Mouse (Mus musculus): ENCODE data around the gene Ncoa4.
"Not testable (repeated sequence)": the region's sequence is repeated elsewhere in the genome, so short reads cannot be mapped to it uniquely, and the experiment has no call there.

Ncoa4 gene

GRCm38 (mm10) chr14:32160563-32160962 lies 898 bp downstream of the Ncoa4 start:
- DNase-seq (ENCODE audit: low spot score): peak; percentile 17

- no peak for DNase-seq (ENCODE audit: low spot score)
Measured at GRCm38 (mm10) chr14:32161090-32161885, 1.6 kb downstream of the Ncoa4 start.

- no peak for DNase-seq (ENCODE audit: low spot score)
Measured at GRCm38 (mm10) chr14:32162231-32162630, 2.6 kb downstream of the Ncoa4 start.

- DNase-seq (ENCODE audit: low spot score): peak; percentile 22
Measured at GRCm38 (mm10) chr14:32163203-32163888, 3.7 kb downstream of the Ncoa4 start.

DNA sequence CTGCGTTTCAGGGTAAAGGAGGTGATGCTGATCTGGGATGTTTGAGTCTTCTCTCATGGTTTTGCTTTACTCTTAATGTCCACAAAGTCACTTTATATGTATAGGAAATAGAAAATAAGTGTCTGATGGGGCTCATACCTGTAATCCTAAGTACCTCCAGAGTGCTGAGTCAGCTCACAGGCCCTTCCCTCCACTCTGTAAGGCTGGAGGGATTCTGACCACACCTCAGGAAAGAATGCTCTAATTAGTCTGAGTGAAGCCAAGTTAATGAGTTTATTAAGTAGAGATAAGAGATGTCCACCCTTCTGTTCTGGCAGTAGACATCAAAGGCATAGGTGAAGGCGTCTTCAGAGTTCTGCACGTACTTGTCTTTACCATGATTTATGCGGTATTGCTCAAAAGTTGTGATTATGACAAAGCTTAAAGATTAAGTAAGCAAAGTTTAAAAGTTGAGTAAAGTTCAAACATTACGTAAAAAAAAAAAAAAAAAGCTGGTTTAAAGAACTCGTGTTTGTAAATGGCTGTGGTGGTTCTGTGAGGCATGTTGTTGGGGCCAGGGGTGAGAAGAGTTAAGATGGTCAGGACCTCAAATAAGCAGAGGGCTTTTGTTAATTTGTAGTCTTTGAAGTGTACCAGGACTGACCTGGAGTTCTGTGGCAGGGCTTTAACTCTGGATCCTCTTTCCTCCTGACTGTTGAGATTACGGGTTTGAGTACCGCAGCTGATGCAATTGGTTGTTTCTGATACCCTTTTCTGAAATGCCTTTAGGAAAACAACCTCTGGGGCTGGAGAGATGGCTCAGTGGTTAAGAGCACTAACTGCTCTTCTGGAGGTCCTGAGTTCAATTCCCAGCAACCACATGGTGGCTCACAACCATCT lies 4.7 kb downstream of the Ncoa4 start:
- peak; percentile 40 for DNase-seq (ENCODE audit: low spot score)

DNA sequence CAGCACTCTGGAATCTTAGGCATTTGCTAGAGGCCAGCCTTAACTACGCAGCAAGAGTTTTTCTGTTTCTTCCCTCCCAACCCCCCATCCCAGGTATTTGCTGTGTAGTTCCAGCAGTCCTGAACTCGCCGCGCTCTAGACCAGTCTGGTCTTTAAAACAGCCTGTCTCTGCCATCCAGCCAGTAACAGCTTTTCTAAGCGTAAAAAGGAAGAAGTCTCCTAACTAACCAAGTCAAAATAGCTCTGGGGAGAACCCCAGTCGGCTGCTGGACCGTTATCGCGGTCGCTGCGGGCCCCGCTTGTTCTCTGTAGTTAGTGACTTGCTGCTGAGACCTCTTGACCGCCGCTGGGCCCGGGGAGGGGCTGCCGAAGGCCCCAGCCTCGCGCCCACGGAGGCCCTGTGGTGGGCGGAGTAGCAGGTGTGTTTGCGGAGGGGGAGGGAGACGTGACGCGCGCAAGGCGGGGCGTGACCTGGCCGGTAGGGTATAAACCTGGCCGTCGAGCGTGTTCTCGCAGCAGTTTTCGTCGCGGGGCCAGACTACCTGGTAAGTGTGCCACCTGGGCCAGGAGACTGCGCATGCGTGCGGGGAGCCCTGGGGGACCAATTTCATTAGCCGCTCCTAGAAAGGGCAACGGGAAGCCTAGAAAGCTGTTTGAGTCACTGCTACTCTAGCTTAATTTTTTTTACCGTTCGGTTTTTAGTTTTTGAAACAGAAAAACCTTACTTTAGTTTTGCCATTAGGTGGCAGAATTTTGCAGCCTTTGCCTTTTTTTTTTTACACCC lies 5.8 kb downstream of the Ncoa4 start:
- DNase-seq (ENCODE audit: low spot score): peak; percentile 68

DNA sequence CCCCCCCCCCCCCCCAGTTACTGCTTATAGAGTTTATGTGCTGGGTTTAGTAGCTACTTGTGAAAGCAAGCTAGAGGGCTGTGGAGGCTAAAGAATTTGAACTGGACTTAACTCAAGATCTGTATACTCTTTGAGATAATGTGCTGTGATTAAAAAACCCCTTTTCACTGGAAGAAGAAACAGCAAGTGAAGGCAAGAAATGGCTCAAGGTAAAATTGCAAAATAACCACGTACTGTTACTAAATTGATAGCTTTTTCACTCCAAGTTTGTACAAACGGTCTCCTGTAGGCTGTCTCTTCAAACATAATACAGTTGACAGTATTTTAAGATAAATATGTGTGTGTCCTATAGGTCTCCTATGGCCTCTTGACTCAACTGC lies 6.4 kb downstream of the Ncoa4 start:
- DNase-seq (ENCODE audit: low spot score): no peak

- DNase-seq (ENCODE audit: low spot score): no peak
Measured at GRCm38 (mm10) chr14:32166840-32167239, 7.2 kb downstream of the Ncoa4 start.

DNA sequence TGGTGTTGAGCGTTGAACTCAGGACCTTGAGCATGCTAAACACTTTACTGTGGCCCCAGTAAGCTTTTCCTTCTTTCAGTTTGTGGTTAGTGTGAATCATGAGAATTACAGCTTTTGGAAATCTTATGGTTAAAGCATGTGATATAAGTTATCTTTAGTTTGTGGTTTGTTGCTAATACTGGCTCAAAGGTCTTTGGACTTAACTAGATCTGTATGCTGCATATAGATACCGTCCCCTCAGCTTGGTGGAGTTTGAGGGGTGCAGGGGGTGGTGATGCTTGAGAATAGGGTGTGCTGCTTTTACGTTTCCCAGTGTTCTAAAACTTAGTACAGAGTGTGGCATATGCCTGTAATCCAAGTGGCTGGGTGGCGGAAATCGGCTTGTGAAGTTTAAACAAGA lies 7.7 kb downstream of the Ncoa4 start:
- DNase-seq (ENCODE audit: low spot score): no peak

DNA sequence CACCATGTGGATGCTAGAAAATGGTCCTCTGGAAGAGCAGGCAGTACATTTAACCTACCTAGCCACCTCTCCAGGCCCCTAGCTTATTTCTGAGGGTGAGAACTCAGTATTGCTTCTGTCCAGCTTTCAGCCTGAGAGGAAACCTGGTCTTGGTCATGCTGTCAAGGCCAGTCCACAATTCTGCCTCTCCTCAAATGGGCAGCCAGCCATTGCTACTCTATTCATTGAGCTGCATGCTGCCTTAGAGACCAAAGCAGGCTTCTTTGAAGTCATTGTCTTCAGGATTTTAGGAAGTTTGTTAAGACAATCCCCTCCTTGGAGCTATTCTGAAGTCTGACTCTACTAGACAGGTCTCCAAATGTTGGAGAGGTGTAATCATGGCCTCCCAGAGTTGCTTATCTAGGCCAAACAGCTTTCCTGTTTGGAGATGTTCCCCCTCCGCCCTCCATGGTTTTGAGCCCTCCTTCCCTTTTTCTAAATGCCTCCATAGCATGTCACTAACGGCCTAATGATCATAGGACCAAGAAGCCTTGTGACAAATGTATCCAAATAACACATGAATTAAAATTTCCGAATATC lies 9.1 kb downstream of the Ncoa4 start:
- no peak for DNase-seq (ENCODE audit: low spot score)

- no peak for DNase-seq (ENCODE audit: low spot score)
Measured at GRCm38 (mm10) chr14:32170137-32170536, 10.5 kb downstream of the Ncoa4 start.

DNA sequence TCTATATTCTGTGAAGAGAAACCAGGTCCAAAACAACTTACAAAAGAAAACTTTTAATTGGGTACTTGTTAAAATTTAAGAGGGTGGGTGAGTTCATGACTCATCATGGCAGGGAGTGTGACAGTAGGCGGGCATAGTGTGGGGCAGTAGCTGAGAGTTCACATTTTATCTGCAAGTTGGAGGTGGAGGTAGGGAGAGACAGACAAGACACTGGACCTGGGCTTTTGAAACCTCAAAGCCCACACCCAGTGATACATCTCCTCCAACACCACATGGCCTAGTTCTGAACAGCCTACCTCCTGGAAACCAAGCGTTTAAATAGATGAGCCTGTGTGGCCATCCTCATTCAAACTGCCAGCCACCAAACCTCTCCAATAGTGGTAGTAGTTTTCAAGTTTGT lies 15.6 kb downstream of the Ncoa4 start:
- no peak for DNase-seq (ENCODE audit: low spot score)

- DNase-seq (ENCODE audit: low spot score): not testable (repeated sequence)
Measured at GRCm38 (mm10) chr14:32176590-32176989, 16.9 kb downstream of the Ncoa4 start.

GRCm38 (mm10) chr14:32179393-32180195 lies 19.9 kb downstream of the Ncoa4 start:
- DNase-seq (ENCODE audit: low spot score): no peak

GRCm38 (mm10) chr14:32180861-32181260 lies 21.2 kb downstream of the Ncoa4 start:
- no peak for DNase-seq (ENCODE audit: low spot score)

DNA sequence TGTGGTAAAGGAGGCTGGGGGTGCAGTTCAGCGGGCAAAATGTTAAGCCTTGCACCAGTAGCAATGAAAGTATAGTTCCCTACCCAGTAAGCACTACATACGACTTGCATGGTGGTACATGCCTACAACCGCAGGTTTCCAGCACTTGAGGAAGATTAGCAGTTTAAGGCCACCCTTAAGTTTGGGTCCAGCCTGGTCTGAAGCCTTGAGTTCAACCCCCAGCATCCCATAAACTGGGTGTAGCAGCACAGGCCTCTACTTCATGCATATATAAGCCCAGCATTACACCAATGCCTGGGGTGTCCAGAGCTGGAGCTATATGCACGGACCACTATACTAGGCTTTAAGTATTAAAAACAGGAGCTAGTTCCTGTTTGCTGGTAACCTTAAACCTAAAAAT lies 24.2 kb downstream of the Ncoa4 start:
- DNase-seq (ENCODE audit: low spot score): no peak

DNA sequence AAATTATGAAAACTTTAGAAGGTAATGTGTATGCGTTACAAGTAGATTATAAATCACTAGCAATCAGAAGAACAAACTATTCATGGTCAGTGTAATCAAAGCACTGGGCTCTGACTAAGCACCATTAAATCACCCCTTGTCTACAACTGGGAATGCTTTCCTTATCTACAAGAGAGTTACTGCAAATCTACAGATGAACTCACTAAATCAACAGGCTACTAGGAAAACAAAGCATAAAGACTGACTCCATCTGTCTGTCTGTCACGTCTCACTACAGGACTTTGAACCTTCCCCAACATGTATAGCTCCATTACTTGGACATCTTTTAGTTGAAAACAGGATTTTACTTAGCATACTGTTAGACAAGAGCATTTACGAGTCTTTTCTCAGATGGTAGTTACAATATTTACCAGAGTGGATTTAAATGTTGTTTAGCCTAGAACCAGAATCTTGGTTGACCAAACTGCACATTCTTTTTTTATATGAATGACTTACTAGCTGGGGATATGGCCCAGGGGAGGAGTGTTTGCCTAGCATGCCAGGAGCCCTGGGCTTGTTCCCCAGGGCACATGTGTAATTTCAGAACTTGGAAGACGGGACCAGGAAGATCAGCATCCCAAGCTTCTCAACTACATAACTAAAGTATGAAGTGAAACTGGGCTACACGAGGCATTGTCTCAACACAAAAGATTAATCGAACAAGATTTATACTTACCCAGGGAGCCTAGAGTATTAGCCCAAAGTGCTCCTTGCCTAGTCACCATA lies 31.1 kb downstream of the Ncoa4 start:
- DNase-seq (ENCODE audit: low spot score): no peak

- no peak for DNase-seq (ENCODE audit: low spot score)
Measured at GRCm38 (mm10) chr14:32191926-32192325, 32.3 kb downstream of the Ncoa4 start.

DNA sequence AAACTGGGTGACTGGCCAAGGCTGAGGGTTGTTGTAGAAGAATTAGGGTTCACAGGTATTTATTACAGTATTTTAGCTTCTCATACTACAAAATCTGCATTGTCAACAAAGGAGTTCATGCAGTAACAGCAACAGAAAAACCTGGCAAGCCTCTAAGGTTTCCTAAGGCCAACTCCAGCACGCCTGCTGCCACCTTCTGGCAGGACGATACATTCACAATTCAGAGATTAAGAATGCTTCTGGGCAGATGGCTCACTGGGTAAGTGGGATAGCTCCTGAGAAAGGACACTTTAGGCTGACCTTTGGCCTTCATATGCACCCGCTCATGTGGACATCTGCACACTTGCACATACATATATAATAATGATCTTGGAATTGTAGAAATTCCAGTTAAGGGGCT lies 32.8 kb downstream of the Ncoa4 start:
- peak; percentile 83 for DNase-seq (ENCODE audit: low spot score)

DNA sequence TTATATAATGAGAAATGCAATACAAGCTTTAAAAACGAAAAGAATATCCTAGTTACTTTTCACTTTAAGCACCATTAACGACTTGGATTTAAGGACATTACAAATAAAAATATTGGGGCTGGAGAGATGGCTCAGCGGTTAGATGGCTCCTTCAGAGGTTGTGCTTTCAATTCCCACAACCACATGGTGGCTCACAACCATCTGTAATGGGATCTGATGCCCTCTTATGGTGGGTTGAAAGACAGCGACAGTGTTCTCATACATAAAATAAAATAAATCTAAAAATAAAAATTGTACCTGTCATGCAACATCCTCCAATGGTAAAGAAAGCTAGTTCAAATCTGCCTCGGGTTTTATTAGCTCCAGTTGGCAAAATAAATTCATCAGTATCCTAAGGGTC lies 33.9 kb downstream of the Ncoa4 start:
- not testable (repeated sequence) for DNase-seq (ENCODE audit: low spot score)

Measured in adipocyte (in vitro differentiated cells).